Mouse (Mus musculus) kidney, adult 2 months (tissue): ENCODE data around the gene Mpzl3. TPM values are rescaled to one million over a fixed set of nuclear protein-coding genes. Genes with fewer than 3 reads are reported as not detected.

Experiments used
- DNase-seq: peaks from one replicate; pipeline ENCODE4 v3.0.0; 2021
- H3K27ac ChIP-seq: fragments of 200-500 bp; 2 replicates; pipeline ENCODE4 v1.5.1; 2012; ENCODE audit warnings: low read depth, low read length, control low read depth, inconsistent platforms; ENCODE audit not compliant: insufficient read depth
- H3K27me3 ChIP-seq: fragments of 200-500 bp; replicated peaks from 2 replicates; pipeline ENCODE4 v1.6.1; 2012; ENCODE audit warnings: mild to moderate bottlenecking, moderate library complexity, low read length, inconsistent platforms; ENCODE audit not compliant: control insufficient read depth, insufficient read depth
- H3K36me3 ChIP-seq: fragments of 200-500 bp; 2 replicates; pipeline ENCODE4 v1.6.1; 2012; ENCODE audit warnings: mild to moderate bottlenecking, moderate library complexity, low read length, inconsistent platforms; ENCODE audit not compliant: control insufficient read depth, insufficient read depth
- H3K4me1 ChIP-seq: fragments of 200-500 bp; 2 replicates; pipeline ENCODE4 v1.6.1; 2011; ENCODE audit warnings: low read length; ENCODE audit not compliant: control insufficient read depth, insufficient read depth
- H3K4me3 ChIP-seq: fragments of 200-500 bp; 2 replicates; pipeline ENCODE4 v1.5.1; 2011; ENCODE audit warnings: mild to moderate bottlenecking, low read depth, low read length, control low read depth; ENCODE audit not compliant: insufficient read depth
- CTCF ChIP-seq: fragments of 200-500 bp; conservative IDR thresholded peaks from 2 replicates; pipeline ENCODE4 v1.5.1; 2011; ENCODE audit warnings: low read depth, mild to moderate bottlenecking, control low read depth, low read length, moderate library complexity, mixed read lengths; ENCODE audit not compliant: insufficient read depth, insufficient read length
- POLR2A ChIP-seq: fragments of 200-500 bp; IDR thresholded peaks from one replicate; pipeline ENCODE4 v1.6.1; 2011; ENCODE audit warnings: low read depth, low read length, control low read depth
- WGBS: fragments of 180-500 bp; shearing (Covaris S2); methylation state at CpG from one replicate; pipeline ENCODE4 v1.1.7; 2018; 5-methylcytosine and 5-hydroxymethylcytosine counted together
- polyA plus RNA-seq: library from polyadenylated mRNA; depleted of rRNA; stranded (reverse); fragments of >200 nt; gene quantifications from 2 replicates; pipeline ENCODE4 v1.2.3, GENCODE M21; 2012

The Mpzl3 gene
- polyA plus RNA-seq, 1 experiment, result 2.6 TPM

- Histone ChIP-seq H3K27me3 (no peaks in the 10 kb centered on the region), H3K4me1 (peaks cover 5% of the 10 kb centered on the region; the same call in 1 of the 2 replicates), H3K36me3 (no peaks in the 10 kb centered on the region), H3K27ac (no peak overlapping the region), H3K4me3 (no peak overlapping the region)
- WGBS, result 85% methylated on average over 16 of the region's 16 CpGs
- no peak for DNase-seq
- TF ChIP-seq POLR2A (no peak), CTCF (no peak)
These were observed 8.0 kb upstream of the Mpzl3 start for GRCm38 (mm10) chr9:45046973-45047372.

- H3K4me1 ChIP-seq, result peaks cover 2% of the 10 kb centered on the region; the same call in 1 of the 2 replicates
- DNase-seq, result peak; percentile 45
- no peak for TF ChIP-seq POLR2A
- peak; percentile 33 for TF ChIP-seq CTCF
- H3K27ac ChIP-seq, result no peak overlapping the region
- 29% methylated on average over 4 of the region's 4 CpGs for WGBS
- no peak overlapping the region for H3K4me3 ChIP-seq
- H3K36me3 ChIP-seq, result no peaks in the 10 kb centered on the region
- no peaks in the 10 kb centered on the region for H3K27me3 ChIP-seq
These were observed 6.5 kb upstream of the Mpzl3 start for GRCm38 (mm10) chr9:45048511-45048910.

- H3K4me3 ChIP-seq, result no peak overlapping the region
- no peaks in the 10 kb centered on the region for H3K27me3 ChIP-seq
- no peak overlapping the region for H3K27ac ChIP-seq
- TF ChIP-seq CTCF (no peak), POLR2A (no peak)
- no peaks in the 10 kb centered on the region for H3K4me1 ChIP-seq
- no peaks in the 10 kb centered on the region for H3K36me3 ChIP-seq
- WGBS, result 88% methylated on average over 1 of the region's 1 CpGs
- DNase-seq, result no peak
These were observed 5.3 kb upstream of the Mpzl3 start for GRCm38 (mm10) chr9:45049731-45050130.

GRCm38 (mm10) chr9:45050301-45050700 lies 4.7 kb upstream of the Mpzl3 start:
- no peak overlapping the region for H3K27ac ChIP-seq
- no peak for TF ChIP-seq POLR2A
- WGBS, result 79% methylated on average over 2 of the region's 2 CpGs
- no peak overlapping the region for H3K4me3 ChIP-seq
- H3K4me1 ChIP-seq, result no peaks in the 10 kb centered on the region
- no peak for DNase-seq
- no peaks in the 10 kb centered on the region for H3K27me3 ChIP-seq
- no peaks in the 10 kb centered on the region for H3K36me3 ChIP-seq

GRCm38 (mm10) chr9:45058304-45058940 lies 3.4 kb downstream of the Mpzl3 start:
- H3K36me3 ChIP-seq, result no peaks in the 10 kb centered on the region
- DNase-seq, result no peak
- no peak overlapping the region for H3K27ac ChIP-seq
- TF ChIP-seq CTCF (no peak), POLR2A (no peak)
- H3K27me3 ChIP-seq, result no peaks in the 10 kb centered on the region
- no peak overlapping the region for H3K4me3 ChIP-seq
- no peaks in the 10 kb centered on the region for H3K4me1 ChIP-seq
- WGBS, result 36% methylated on average over 5 of the region's 5 CpGs

- Histone ChIP-seq H3K36me3 (no peaks in the 10 kb centered on the region), H3K27me3 (no peaks in the 10 kb centered on the region), H3K4me3 (no peak overlapping the region), H3K27ac (no peak overlapping the region), H3K4me1 (no peaks in the 10 kb centered on the region)
- whole genome bisulfite sequencing, result 59% methylated on average over 7 of the region's 7 CpGs
- DNase-seq, result no peak
- TF ChIP-seq CTCF, result no peak
- no peak for TF ChIP-seq POLR2A
These were observed 5.2 kb downstream of the Mpzl3 start for GRCm38 (mm10) chr9:45060151-45060550.

- Histone ChIP-seq H3K4me3 (no peak overlapping the region), H3K27me3 (no peaks in the 10 kb centered on the region), H3K27ac (no peak overlapping the region), H3K36me3 (no peaks in the 10 kb centered on the region), H3K4me1 (no peaks in the 10 kb centered on the region)
- 67% methylated on average over 3 of the region's 3 CpGs for WGBS
- no peak for DNase-seq
- no peak for TF ChIP-seq POLR2A
- TF ChIP-seq CTCF, result no peak
These were observed 7.7 kb downstream of the Mpzl3 start for GRCm38 (mm10) chr9:45062677-45063076.
